Mouse (Mus musculus) megakaryocyte, embryonic 14.5 days (primary cell): ENCODE results near the gene Sept9.

Experiments used
- FLI1 ChIP-seq: IDR thresholded peaks from 2 replicates; pipeline ENCODE4 v1.6.1; 2012; ENCODE audit warnings: low read length, inconsistent platforms, mixed read lengths
- GATA1 ChIP-seq: IDR thresholded peaks from 3 replicates; pipeline ENCODE4 v1.6.1; 2012; ENCODE audit warnings: mixed read lengths, low read length, inconsistent platforms, borderline replicate concordance

- TF ChIP-seq GATA1 (no peak), FLI1 (no peak)
Measured at GRCm38 (mm10) chr11:117245041-117245725, 45.7 kb downstream of the Sept9 start.
